Mouse (Mus musculus) ES-E14 (cell line): Measurements from ENCODE around the gene Rnf182.

Experiments used
- HCFC1 ChIP-seq: IDR thresholded peaks from 2 replicates; pipeline ENCODE4 v1.6.1; 2012; ENCODE audit warnings: low read length, inconsistent platforms, borderline replicate concordance; ENCODE audit not compliant: insufficient read depth
- MAFK ChIP-seq: IDR thresholded peaks from 2 replicates; pipeline ENCODE4 v1.6.1; 2014; ENCODE audit warnings: mild to moderate bottlenecking, low read depth, low read length, inconsistent platforms; ENCODE audit not compliant: insufficient read depth
- ZC3H11A ChIP-seq: IDR thresholded peaks from 2 replicates; pipeline ENCODE4 v1.6.1; 2012; ENCODE audit warnings: low read depth, mild to moderate bottlenecking, inconsistent platforms, low read length, borderline replicate concordance

GRCm38 (mm10) chr13:43718173-43718572 is 102.7 kb downstream of the Rnf182 start:
- TF ChIP-seq ZC3H11A: no peak
- no peak for TF ChIP-seq MAFK
- TF ChIP-seq HCFC1: no peak
